Mouse (Mus musculus) stomach, embryonic 16.5 days (tissue): ENCODE results near the gene Acsm1. TPM values are rescaled to one million over a fixed set of nuclear protein-coding genes. Genes with fewer than 3 reads are reported as not detected.
A peak's percentile ranks its signal among the peaks of the same experiment; 100 is the strongest.

Experiments used
- ATAC-seq: fragments of 200-750 bp; cut with Nextera tagmentation; 2 replicates; pipeline ENCODE4 v1.8.0; 2017; ENCODE audit warnings: moderate number of reproducible peaks, moderate TSS enrichment; ENCODE audit not compliant: insufficient read depth, low FRiP score
- H3K27ac ChIP-seq: fragments of 300-500 bp; sonication (generic); 2 replicates; pipeline ENCODE4 v1.5.1; 2014; ENCODE audit warnings: low read length
- H3K27me3 ChIP-seq: fragments of 300-500 bp; sonication (generic); 2 replicates; pipeline ENCODE4 v1.6.1; 2014; ENCODE audit warnings: low read length, control low read depth, mixed read lengths; ENCODE audit not compliant: control insufficient read depth, insufficient read depth
- H3K36me3 ChIP-seq: fragments of 300-500 bp; sonication (generic); 2 replicates; pipeline ENCODE4 v1.6.1; 2014; ENCODE audit warnings: low read length; ENCODE audit not compliant: control insufficient read depth, insufficient read depth
- H3K4me1 ChIP-seq: fragments of 300-500 bp; sonication (generic); 2 replicates; pipeline ENCODE4 v1.6.1; 2014; ENCODE audit warnings: low read length, control low read depth, mixed read lengths; ENCODE audit not compliant: control insufficient read depth, insufficient read depth
- H3K4me2 ChIP-seq: fragments of 300-500 bp; sonication (generic); 2 replicates; pipeline ENCODE4 v1.6.1; 2014; ENCODE audit warnings: low read depth, low read length, mixed read lengths
- H3K4me3 ChIP-seq: fragments of 300-500 bp; sonication (generic); replicated peaks from 2 replicates; pipeline ENCODE4 v1.5.1; 2014; ENCODE audit warnings: mild to moderate bottlenecking, low read length
- H3K9ac ChIP-seq: fragments of 300-500 bp; sonication (generic); 2 replicates; pipeline ENCODE4 v1.6.1; 2014; ENCODE audit warnings: low read length
- H3K9me3 ChIP-seq: fragments of 300-500 bp; sonication (generic); replicated peaks from 2 replicates; pipeline ENCODE4 v1.6.1; 2016; ENCODE audit warnings: low read length, control low read depth; ENCODE audit not compliant: control insufficient read depth
- WGBS: fragments of 180-500 bp; shearing (Covaris S2); extraction: QIAGEN DNeasy Blood & Tissue Kit; methylation state at CpG from one replicate; pipeline ENCODE4 v1.1.7; 2014; 5-methylcytosine and 5-hydroxymethylcytosine counted together
- polyA plus RNA-seq: library from polyadenylated mRNA; unstranded; fragments of >200 nt; fragmentation: Nextera tagmentation; extraction: Ambion mirVana; gene quantifications from 2 replicates; pipeline ENCODE4 v1.2.1, GENCODE M21; 2015

Gene Acsm1
- polyA plus RNA-seq, 1 experiment from 2014 or later = 0.25 TPM

DNA sequence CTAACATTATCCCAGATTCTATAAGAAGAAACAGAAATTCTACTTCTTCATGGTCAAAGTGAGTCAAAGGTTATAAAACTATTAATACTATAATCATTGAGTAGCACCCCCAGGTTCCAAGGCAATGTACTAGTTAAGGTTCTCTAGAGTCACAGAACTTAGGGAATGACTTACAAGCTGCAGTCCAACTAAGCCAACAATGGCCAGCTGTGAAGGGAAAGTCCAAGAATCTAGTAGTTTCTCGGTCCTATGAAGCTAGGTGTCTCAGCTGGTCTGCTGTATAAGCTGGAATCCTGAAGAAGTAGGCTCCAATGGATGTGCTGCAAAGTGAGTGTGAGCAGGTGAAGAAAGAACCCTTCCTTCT is 4.9 kb upstream of the Acsm1 start:
- Histone ChIP-seq H3K27me3 (no peaks in the 10 kb centered on the region), H3K9me3 (no peaks in the 10 kb centered on the region), H3K27ac (no peak overlapping the region), H3K4me2 (no peak overlapping the region), H3K36me3 (no peaks in the 10 kb centered on the region), H3K4me1 (no peaks in the 10 kb centered on the region), H3K4me3 (no peak overlapping the region), H3K9ac (no peak overlapping the region)
- WGBS = 71% methylated on average over 1 of the region's 1 CpGs
- ATAC-seq = no peak

GRCm38 (mm10) chr7:119604903-119605483 is 1.8 kb upstream of the Acsm1 start:
- Histone ChIP-seq H3K4me1 (no peaks in the 10 kb centered on the region), H3K4me3 (no peak overlapping the region), H3K9ac (no peak overlapping the region), H3K4me2 (no peak overlapping the region), H3K27ac (no peak overlapping the region), H3K36me3 (no peaks in the 10 kb centered on the region), H3K9me3 (no peaks in the 10 kb centered on the region), H3K27me3 (no peaks in the 10 kb centered on the region)
- ATAC-seq = no peak
- 72% methylated on average over 2 of the region's 2 CpGs for WGBS

- Histone ChIP-seq H3K4me1 (no peaks in the 10 kb centered on the region), H3K4me3 (no peak overlapping the region), H3K27me3 (no peaks in the 10 kb centered on the region), H3K9me3 (no peaks in the 10 kb centered on the region), H3K27ac (no peak overlapping the region), H3K9ac (no peak overlapping the region), H3K4me2 (no peak overlapping the region), H3K36me3 (no peaks in the 10 kb centered on the region)
- WGBS = 67% methylated on average over 9 of the region's 9 CpGs
- ATAC-seq = no peak
These were observed 731 bp upstream of the Acsm1 start for GRCm38 (mm10) chr7:119605926-119606663.

GRCm38 (mm10) chr7:119607796-119608515 is 1.1 kb downstream of the Acsm1 start:
- Histone ChIP-seq H3K9ac (no peak overlapping the region), H3K36me3 (no peaks in the 10 kb centered on the region), H3K4me1 (no peaks in the 10 kb centered on the region), H3K4me3 (no peak overlapping the region), H3K4me2 (no peak overlapping the region), H3K27ac (no peak overlapping the region), H3K9me3 (no peaks in the 10 kb centered on the region), H3K27me3 (no peaks in the 10 kb centered on the region)
- WGBS = 54% methylated on average over 9 of the region's 9 CpGs
- ATAC-seq = no peak

GRCm38 (mm10) chr7:119616531-119616930 is 9.7 kb downstream of the Acsm1 start:
- no peaks in the 10 kb centered on the region for H3K36me3 ChIP-seq
- no peak overlapping the region for H3K4me2 ChIP-seq
- no peaks in the 10 kb centered on the region for H3K4me1 ChIP-seq
- no peaks in the 10 kb centered on the region for H3K9me3 ChIP-seq
- no peak overlapping the region for H3K9ac ChIP-seq
- no peak for ATAC-seq
- WGBS = 23% methylated on average over 1 of the region's 1 CpGs
- no peaks in the 10 kb centered on the region for H3K27me3 ChIP-seq
- no peak overlapping the region for H3K27ac ChIP-seq
- no peak overlapping the region for H3K4me3 ChIP-seq

DNA sequence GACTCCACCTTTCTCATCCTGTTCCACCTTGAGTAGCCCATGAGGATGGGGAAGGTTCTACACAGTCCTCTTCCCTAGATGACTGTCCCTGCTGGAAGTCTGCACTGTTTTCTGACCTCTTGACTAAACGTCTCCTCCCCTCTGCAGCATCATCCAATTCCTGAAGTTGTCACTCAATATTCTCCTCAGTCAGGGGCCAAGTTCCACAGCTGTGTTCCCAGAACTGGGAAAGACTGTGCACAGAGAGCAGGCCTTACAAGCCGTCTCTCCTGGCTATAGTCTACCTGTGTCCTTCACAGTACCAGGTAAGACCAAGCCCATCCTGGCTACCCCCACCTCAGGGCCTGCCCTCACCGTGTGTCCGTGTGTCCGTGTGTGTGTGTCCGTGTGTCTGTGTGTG is 10.8 kb downstream of the Acsm1 start:
- no peak overlapping the region for H3K9ac ChIP-seq
- 85% methylated on average over 6 of the region's 6 CpGs for WGBS
- H3K36me3 ChIP-seq = no peaks in the 10 kb centered on the region
- no peaks in the 10 kb centered on the region for H3K4me1 ChIP-seq
- no peak overlapping the region for H3K4me3 ChIP-seq
- H3K27me3 ChIP-seq = no peaks in the 10 kb centered on the region
- H3K27ac ChIP-seq = no peak overlapping the region
- H3K9me3 ChIP-seq = no peaks in the 10 kb centered on the region
- no peak for ATAC-seq
- no peak overlapping the region for H3K4me2 ChIP-seq

GRCm38 (mm10) chr7:119618209-119618935 is 11.5 kb downstream of the Acsm1 start:
- no peak overlapping the region for H3K4me3 ChIP-seq
- WGBS = 48% methylated on average over 4 of the region's 4 CpGs
- H3K9me3 ChIP-seq = no peaks in the 10 kb centered on the region
- H3K36me3 ChIP-seq = no peaks in the 10 kb centered on the region
- H3K4me1 ChIP-seq = no peaks in the 10 kb centered on the region
- H3K27me3 ChIP-seq = no peaks in the 10 kb centered on the region
- H3K27ac ChIP-seq = no peak overlapping the region
- ATAC-seq = no peak
- no peak overlapping the region for H3K4me2 ChIP-seq
- no peak overlapping the region for H3K9ac ChIP-seq

- peak; percentile 68; the same call in 1 of the 2 replicates for ATAC-seq
- Histone ChIP-seq H3K4me1 (no peaks in the 10 kb centered on the region), H3K9ac (no peak overlapping the region)
These were observed 13.3 kb downstream of the Acsm1 start for GRCm38 (mm10) chr7:119620157-119620556.

DNA sequence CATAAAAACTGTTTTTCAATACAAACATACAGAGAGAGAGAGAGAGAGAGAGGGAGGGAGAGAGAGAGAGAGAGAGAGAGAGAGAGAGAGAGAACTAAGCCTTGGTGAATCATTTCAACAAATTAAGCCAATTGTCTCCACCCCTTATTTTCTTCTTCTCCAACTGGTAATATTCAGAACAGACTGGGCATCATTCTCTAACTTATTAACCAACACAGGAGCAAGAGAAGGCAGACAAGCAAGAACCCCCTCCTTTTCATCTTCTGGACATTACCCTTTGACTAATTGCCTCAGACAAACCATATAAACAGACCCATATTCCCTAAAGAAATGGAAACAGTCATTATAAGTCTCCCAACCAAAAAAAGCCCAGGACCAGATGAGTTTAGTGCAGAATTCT is 31.9 kb downstream of the Acsm1 start:
- no peak overlapping the region for H3K4me3 ChIP-seq
- H3K9ac ChIP-seq = no peak overlapping the region

More at GRCm38 (mm10) chr7:119620157-119620556, 13.3 kb downstream of the Acsm1 start:
- Histone ChIP-seq H3K4me2 (no peak overlapping the region), H3K36me3 (no peaks in the 10 kb centered on the region), H3K27me3 (no peaks in the 10 kb centered on the region), H3K27ac (no peak overlapping the region), H3K4me3 (no peak overlapping the region), H3K9me3 (no peaks in the 10 kb centered on the region)

More for the DNA sequence above, 31.9 kb downstream of the Acsm1 start:
- H3K27me3 ChIP-seq = no peaks in the 10 kb centered on the region
- H3K36me3 ChIP-seq = no peaks in the 10 kb centered on the region
- H3K27ac ChIP-seq = no peak overlapping the region
- ATAC-seq = no peak
- H3K4me1 ChIP-seq = no peaks in the 10 kb centered on the region
- H3K9me3 ChIP-seq = no peaks in the 10 kb centered on the region
- no peak overlapping the region for H3K4me2 ChIP-seq
